Mouse (Mus musculus): ENCODE measurements at regions not wholly inside any gene's neighbourhood (a gene's known extent, or its start where the extent isn't known, plus 50 kb on each side); places are given as distances from the start of the nearest gene placed in this dataset.
"Not testable (repeated sequence)": the region's sequence is repeated elsewhere in the genome, so short reads cannot be mapped to it uniquely, and the experiment has no call there.

DNA sequence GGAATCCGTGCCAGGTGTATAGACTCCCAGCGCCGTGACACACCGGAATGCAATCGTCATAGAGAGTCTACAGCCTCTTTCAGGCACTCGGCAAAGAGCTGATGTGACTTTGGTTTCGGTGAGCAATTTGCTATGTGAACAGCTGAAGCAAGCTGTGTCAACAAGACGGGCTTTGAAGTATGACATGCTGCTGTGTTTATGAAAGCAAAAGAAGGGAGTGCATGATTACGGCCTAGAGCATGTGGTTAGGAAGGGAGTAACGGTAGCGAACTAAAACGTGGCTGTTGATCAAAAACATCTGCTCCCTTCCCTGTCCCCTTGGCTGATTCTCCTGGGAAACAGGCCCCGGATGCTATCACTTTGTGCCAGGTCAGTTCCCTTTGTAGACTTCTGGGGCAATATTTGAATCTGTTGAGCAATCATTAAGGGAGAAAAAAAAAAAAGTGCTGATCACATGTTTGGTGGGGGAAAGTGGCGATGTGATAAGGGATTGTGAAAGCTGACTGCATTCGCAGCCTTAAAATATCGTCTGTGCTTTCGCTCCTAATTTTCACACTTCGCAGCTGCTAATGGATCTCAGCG lies 764.3 kb downstream of the Robo2 start:
- Histone ChIP-seq H3K27ac (replicated peaks) (no peak overlapping the region), H3K4me2 (peak overlapping the region; percentile 64), H3K27me3 (replicated peaks) (no peaks in the 10 kb centered on the region), H3K9me3 (no peaks in the 10 kb centered on the region), H3K36me3 (no peaks in the 10 kb centered on the region), H3K4me1 (peaks cover 9% of the 10 kb centered on the region; the same call in 1 of the 2 replicates), H3K9ac (0 out of 2 replicates have a peak overlapping the region, but pooled peaks have one; percentile 24), H3K4me3 (peak overlapping the region; percentile 35)
- ATAC-seq (ENCODE audit: extremely low read depth, insufficient number of reproducible peaks, low FRiP score, low TSS enrichment): no peak
- 41% methylated on average over 19 of the region's 19 CpGs for WGBS

DNA sequence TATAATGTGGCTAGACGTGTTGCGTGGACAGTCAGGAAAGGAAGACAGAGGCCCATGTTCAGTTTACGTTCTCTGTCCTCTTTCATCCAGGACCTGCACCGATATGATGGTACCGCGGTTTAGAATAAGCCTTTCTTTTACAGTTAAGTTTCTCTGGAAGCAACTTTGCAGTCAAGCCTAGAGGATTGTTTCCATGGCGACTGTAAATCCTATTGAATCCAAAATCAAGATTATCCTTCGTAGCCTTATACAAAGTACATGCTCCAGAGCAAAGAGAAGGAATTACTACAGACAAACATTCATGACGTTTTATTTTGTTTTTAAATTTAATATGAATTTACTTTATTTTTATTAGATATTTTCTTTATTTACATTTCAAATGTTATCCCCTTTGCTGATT lies 798.6 kb downstream of the Robo2 start:
- ATAC-seq (ENCODE audit: extremely low read depth, insufficient number of reproducible peaks, low FRiP score, low TSS enrichment): no peak
- WGBS: 83% methylated on average over 9 of the region's 9 CpGs
- no peaks in the 10 kb centered on the region for H3K27me3 ChIP-seq (replicated peaks)
- H3K4me1 ChIP-seq: no peaks in the 10 kb centered on the region
- H3K36me3 ChIP-seq: no peaks in the 10 kb centered on the region
- no peak overlapping the region for H3K4me2 ChIP-seq
- no peak overlapping the region for H3K4me3 ChIP-seq
- no peak overlapping the region for H3K9ac ChIP-seq
- H3K9me3 ChIP-seq: no peaks in the 10 kb centered on the region
- no peak overlapping the region for H3K27ac ChIP-seq (replicated peaks)

GRCm38 (mm10) chr16:73591421-73591820 lies 820.2 kb downstream of the Robo2 start:
- 39% methylated on average over 2 of the region's 2 CpGs for WGBS
- no peaks in the 10 kb centered on the region for H3K4me1 ChIP-seq
- no peak for ATAC-seq (ENCODE audit: extremely low read depth, insufficient number of reproducible peaks, low FRiP score, low TSS enrichment)

DNA sequence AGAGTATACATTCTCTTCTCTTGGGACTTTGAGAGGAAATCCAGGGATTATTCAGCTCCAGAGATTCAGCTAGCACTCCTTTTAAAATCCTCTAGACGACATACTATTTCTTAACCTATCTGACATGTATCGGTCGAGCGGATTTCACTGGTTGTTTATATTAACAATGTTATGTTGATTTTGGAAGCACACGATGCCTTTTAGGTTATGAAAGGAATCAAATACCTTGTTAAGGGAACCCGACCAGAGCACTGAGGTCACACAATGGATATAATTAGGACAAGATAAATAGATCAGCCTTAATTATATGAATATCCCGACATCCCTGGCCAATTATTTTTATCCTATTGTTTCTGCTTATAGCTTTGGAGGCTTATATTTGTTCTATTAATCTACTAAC lies 850.4 kb downstream of the Robo2 start:
- H3K27me3 ChIP-seq (replicated peaks): no peaks in the 10 kb centered on the region
- WGBS: 65% methylated on average over 7 of the region's 7 CpGs
- H3K4me2 ChIP-seq: no peak overlapping the region
- no peak overlapping the region for H3K4me3 ChIP-seq
- no peak overlapping the region for H3K27ac ChIP-seq (replicated peaks)
- no peaks in the 10 kb centered on the region for H3K9me3 ChIP-seq
- ATAC-seq (ENCODE audit: extremely low read depth, insufficient number of reproducible peaks, low FRiP score, low TSS enrichment): no peak
- no peaks in the 10 kb centered on the region for H3K4me1 ChIP-seq
- H3K9ac ChIP-seq: no peak overlapping the region
- H3K36me3 ChIP-seq: no peaks in the 10 kb centered on the region

More at GRCm38 (mm10) chr16:73591421-73591820, 820.2 kb downstream of the Robo2 start:
- Histone ChIP-seq H3K4me3 (no peak overlapping the region), H3K9me3 (no peaks in the 10 kb centered on the region), H3K36me3 (no peaks in the 10 kb centered on the region), H3K27ac (replicated peaks) (no peak overlapping the region), H3K27me3 (replicated peaks) (no peaks in the 10 kb centered on the region), H3K4me2 (no peak overlapping the region), H3K9ac (no peak overlapping the region)

DNA sequence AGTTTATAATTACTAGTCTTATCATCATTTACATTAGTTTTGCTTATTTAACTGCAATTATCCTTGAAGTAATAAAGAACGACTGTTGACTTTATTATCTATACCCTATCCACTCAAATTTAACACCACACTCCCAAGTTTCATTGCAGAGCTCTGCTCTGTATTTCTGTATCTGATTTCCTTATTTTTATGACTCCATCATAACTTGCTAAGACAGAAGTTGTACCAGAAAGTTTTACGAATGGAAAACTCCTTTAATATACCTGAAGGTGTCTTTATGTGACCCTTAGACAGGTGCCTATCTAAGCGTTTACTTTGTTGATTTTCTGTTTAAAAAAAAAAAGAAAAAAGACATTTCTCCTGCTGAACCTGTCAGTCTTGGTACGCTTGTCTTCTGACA lies 854.7 kb downstream of the Robo2 start:
- Histone ChIP-seq H3K9me3 (no peaks in the 10 kb centered on the region), H3K27me3 (replicated peaks) (no peaks in the 10 kb centered on the region), H3K27ac (replicated peaks) (no peak overlapping the region), H3K4me1 (no peaks in the 10 kb centered on the region), H3K4me2 (no peak overlapping the region), H3K4me3 (no peak overlapping the region), H3K36me3 (no peaks in the 10 kb centered on the region), H3K9ac (no peak overlapping the region)
- no peak for ATAC-seq (ENCODE audit: extremely low read depth, insufficient number of reproducible peaks, low FRiP score, low TSS enrichment)
- WGBS: 74% methylated on average over 4 of the region's 4 CpGs

DNA sequence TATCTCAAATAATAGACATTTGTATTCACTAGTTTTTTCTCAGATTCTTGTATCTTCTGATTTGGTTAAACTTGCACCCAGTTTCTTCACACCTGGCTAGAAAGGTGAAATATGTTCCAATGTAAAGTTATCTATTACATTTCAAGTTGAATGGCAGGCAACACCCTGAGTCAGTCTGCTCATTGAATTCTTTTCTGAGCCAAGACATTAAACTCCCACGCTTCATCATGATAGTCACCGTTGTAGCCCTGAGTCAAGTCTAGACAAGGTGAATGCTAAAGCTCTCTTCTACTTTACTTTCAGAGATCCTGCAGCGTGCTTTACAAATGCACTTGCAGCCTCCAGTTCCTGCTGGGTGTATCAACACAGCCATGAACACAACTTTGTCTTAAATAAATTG lies 868.0 kb downstream of the Robo2 start:
- H3K9me3 ChIP-seq: no peaks in the 10 kb centered on the region
- no peak overlapping the region for H3K4me2 ChIP-seq
- 69% methylated on average over 3 of the region's 3 CpGs for WGBS
- no peaks in the 10 kb centered on the region for H3K36me3 ChIP-seq
- H3K4me1 ChIP-seq: no peaks in the 10 kb centered on the region
- H3K27me3 ChIP-seq (replicated peaks): no peaks in the 10 kb centered on the region
- H3K9ac ChIP-seq: no peak overlapping the region
- no peak for ATAC-seq (ENCODE audit: extremely low read depth, insufficient number of reproducible peaks, low FRiP score, low TSS enrichment)
- no peak overlapping the region for H3K4me3 ChIP-seq
- H3K27ac ChIP-seq (replicated peaks): no peak overlapping the region

DNA sequence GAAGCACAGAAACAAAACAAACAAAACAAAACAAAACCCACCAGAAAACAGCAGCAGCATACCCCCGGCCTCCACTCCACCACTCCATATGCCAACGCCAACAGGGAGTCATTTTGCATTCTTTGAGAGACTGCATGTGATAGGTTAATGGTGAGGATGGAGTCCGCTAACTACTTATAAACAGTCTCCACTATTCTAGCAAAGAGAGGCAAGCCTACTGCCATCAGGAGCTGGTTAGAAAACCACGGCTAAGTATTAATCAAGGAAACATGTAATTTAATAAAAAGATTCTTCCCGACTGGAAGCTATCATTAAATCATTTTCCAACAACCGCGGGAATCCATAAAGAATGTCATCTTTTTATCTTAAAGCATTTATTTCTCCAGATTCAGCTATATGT lies 873.6 kb downstream of the Robo2 start:
- WGBS: 82% methylated on average over 7 of the region's 7 CpGs
- no peak overlapping the region for H3K27ac ChIP-seq (replicated peaks)
- H3K27me3 ChIP-seq (replicated peaks): no peaks in the 10 kb centered on the region
- no peaks in the 10 kb centered on the region for H3K9me3 ChIP-seq
- no peak overlapping the region for H3K4me2 ChIP-seq
- H3K9ac ChIP-seq: no peak overlapping the region
- H3K4me1 ChIP-seq: peaks cover 4% of the 10 kb centered on the region; the same call in 1 of the 2 replicates
- no peak overlapping the region for H3K4me3 ChIP-seq
- no peaks in the 10 kb centered on the region for H3K36me3 ChIP-seq
- ATAC-seq (ENCODE audit: extremely low read depth, insufficient number of reproducible peaks, low FRiP score, low TSS enrichment): no peak

GRCm38 (mm10) chr16:73537541-73537940 lies 874.1 kb downstream of the Robo2 start:
- Histone ChIP-seq H3K27me3 (replicated peaks) (no peaks in the 10 kb centered on the region), H3K4me1 (peaks cover 4% of the 10 kb centered on the region; the same call in 1 of the 2 replicates), H3K27ac (replicated peaks) (no peak overlapping the region), H3K9ac (no peak overlapping the region), H3K4me3 (no peak overlapping the region), H3K4me2 (no peak overlapping the region), H3K9me3 (no peaks in the 10 kb centered on the region), H3K36me3 (no peaks in the 10 kb centered on the region)
- 82% methylated on average over 7 of the region's 7 CpGs for WGBS
- no peak for ATAC-seq (ENCODE audit: extremely low read depth, insufficient number of reproducible peaks, low FRiP score, low TSS enrichment)

DNA sequence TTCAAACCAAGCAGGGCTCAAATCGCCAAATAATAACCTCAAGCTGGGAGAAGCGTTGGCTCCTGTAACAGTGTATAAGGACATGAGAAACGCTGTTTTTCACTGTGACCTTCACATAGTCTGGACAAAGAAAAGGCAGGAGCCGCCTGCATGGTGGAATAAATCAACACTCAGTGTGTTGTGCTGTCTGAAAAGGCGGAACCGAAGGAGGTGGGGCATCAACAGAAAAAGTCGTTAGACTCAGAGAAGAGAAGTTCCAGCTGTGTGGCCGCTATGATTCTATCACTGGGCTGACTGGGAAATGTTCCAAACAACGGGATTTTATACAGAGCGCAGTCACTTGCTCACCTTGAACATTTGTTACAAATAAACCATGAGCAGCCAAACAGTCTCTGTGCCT lies 881.4 kb downstream of the Robo2 start:
- H3K4me1 ChIP-seq: peaks cover 3% of the 10 kb centered on the region; the same call in 1 of the 2 replicates
- H3K9me3 ChIP-seq: no peaks in the 10 kb centered on the region
- H3K27ac ChIP-seq (replicated peaks): no peak overlapping the region
- H3K4me3 ChIP-seq: no peak overlapping the region
- H3K4me2 ChIP-seq: no peak overlapping the region
- no peak for ATAC-seq (ENCODE audit: extremely low read depth, insufficient number of reproducible peaks, low FRiP score, low TSS enrichment)
- H3K36me3 ChIP-seq: no peaks in the 10 kb centered on the region
- no peaks in the 10 kb centered on the region for H3K27me3 ChIP-seq (replicated peaks)
- WGBS: 62% methylated on average over 10 of the region's 10 CpGs
- H3K9ac ChIP-seq: no peak overlapping the region

DNA sequence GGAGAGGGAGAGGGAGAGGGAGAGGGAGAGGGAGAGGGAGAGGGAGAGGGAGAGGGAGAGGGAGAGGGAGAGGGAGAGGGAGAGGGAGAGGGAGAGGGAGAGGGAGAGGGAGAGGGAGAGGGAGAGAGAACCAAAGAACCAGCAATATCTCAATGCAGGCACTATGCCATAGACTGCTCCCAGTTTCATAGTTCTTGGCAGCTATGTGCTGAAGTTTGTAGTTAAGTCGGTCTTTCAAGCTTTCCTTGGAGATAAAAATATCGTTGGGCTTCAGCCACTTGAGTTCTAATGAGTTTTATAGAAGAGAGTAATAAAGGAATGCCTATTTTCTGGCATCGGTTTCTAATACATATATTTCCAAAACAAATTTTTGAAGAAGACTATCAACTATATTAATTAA lies 888.7 kb downstream of the Robo2 start:
- H3K4me3 ChIP-seq; H3K4me2 ChIP-seq; H3K27ac ChIP-seq (replicated peaks); H3K9me3 ChIP-seq; H3K36me3 ChIP-seq; H3K27me3 ChIP-seq (replicated peaks); H3K9ac ChIP-seq; H3K4me1 ChIP-seq; ATAC-seq (ENCODE audit: extremely low read depth, insufficient number of reproducible peaks, low FRiP score, low TSS enrichment): not testable (repeated sequence)
- WGBS: 47% methylated on average over 3 of the region's 3 CpGs

DNA sequence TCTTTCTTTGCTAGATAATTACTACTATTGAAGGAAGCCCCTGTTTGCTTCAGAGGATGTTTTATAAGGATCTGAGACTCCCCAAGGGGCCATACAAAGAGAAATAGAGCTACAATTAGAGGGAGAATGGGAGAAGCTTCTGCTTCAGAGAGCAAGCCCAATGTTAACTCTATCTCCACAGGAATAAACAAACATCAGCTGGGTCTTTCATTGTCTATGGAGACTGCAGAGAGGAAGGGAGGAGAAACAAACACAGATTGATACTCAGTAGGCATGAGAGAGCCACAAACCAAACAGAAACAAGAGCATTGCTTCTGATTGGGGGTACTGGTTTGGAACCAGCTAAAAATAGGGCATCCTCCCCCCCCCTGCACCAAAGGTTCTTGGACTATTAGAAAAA lies 906.9 kb downstream of the Robo2 start:
- H3K4me3 ChIP-seq: no peak overlapping the region
- no peak for ATAC-seq (ENCODE audit: extremely low read depth, insufficient number of reproducible peaks, low FRiP score, low TSS enrichment)
- H3K4me2 ChIP-seq: no peak overlapping the region
- no peak overlapping the region for H3K9ac ChIP-seq
- H3K27ac ChIP-seq (replicated peaks): no peak overlapping the region
- H3K4me1 ChIP-seq: no peaks in the 10 kb centered on the region
- no peaks in the 10 kb centered on the region for H3K36me3 ChIP-seq
- H3K27me3 ChIP-seq (replicated peaks): no peaks in the 10 kb centered on the region
- no peaks in the 10 kb centered on the region for H3K9me3 ChIP-seq

DNA sequence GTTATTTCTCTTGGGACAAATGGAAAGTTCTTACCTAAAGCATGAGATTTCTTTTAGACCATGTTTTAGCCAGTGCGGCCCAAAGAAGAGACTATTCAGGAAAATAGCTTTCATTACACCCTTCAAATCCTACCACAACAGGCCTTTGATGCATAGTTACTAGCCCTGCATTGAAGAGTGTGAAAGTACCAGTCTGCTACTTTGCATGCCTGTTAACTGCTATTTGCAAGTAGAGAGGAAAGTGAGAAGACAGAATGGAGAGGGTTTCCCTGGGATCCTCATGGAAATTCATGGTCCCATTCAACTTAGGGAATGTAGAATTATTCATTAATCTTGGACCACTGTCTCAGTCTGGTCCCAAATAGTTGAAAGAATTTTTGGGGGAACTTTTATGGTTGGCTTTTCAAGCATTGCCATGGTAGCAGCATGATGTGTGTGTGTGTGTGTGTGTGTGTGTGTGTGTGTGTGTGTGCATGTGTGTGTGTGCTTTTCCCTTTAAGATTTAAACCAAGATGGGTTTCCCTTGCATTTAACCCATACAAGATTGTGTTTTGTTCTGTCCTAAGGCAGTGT lies 912.9 kb downstream of the Robo2 start:
- Histone ChIP-seq H3K27me3 (replicated peaks) (no peaks in the 10 kb centered on the region), H3K36me3 (no peaks in the 10 kb centered on the region), H3K4me3 (no peak overlapping the region), H3K4me1 (no peaks in the 10 kb centered on the region), H3K9ac (no peak overlapping the region), H3K4me2 (no peak overlapping the region), H3K27ac (replicated peaks) (no peak overlapping the region), H3K9me3 (no peaks in the 10 kb centered on the region)
- 81% methylated on average over 1 of the region's 1 CpGs for WGBS
- ATAC-seq (ENCODE audit: extremely low read depth, insufficient number of reproducible peaks, low FRiP score, low TSS enrichment): no peak
